Mouse (Mus musculus): Measurements from ENCODE around the gene Mblac1. TPM values are rescaled to one million over a fixed set of nuclear protein-coding genes. Genes with fewer than 3 reads are reported as not detected.

The Mblac1 gene
- total and polyA plus RNA-seq, 3 experiments: 1.7 to 3.5 (median 2.3) TPM

DNA sequence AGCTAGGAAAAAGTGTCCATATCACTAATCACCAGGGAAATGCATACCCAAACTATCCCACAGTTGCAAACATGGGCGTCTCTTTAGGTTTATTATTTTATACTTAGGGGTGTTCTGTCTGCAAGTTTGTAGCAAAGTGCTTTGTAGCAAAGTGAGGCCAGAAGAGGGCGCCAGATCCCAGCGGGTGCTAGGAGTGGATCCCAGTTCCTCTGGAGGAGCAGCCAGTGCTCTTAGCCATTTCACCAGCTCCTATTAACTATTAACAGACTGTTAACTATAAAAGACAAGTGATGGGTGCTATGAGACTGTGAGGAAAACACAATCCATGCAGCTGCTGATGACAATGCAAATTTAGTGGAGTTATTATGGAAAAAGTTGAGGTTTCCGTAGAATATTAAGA is 28.0 kb downstream of the Mblac1 start:
- Histone ChIP-seq H3K27me3 (ENCODE audit: control insufficient read depth, insufficient read depth, low read length) (no peaks in the 10 kb centered on the region), H3K9ac (ENCODE audit: low read depth, low read length) (no peak overlapping the region), H3K4me1 (ENCODE audit: control insufficient read depth, insufficient read depth, low read length) (no peaks in the 10 kb centered on the region), H3K36me3 (ENCODE audit: control insufficient read depth, insufficient read depth, low read length) (no peaks in the 10 kb centered on the region), H3K79me2 (replicated peaks; ENCODE audit: control insufficient read depth, insufficient read depth, low read length) (no peaks in the 10 kb centered on the region), H3K27ac (no peak overlapping the region), H3K4me3 (no peak overlapping the region)
- DNase-seq: peak; percentile 80 to 86
- no peak for TF ChIP-seq EP300 (IDR thresholded peaks at IDR 0.05; ENCODE audit: insufficient read depth, low read depth, low read length)
- TF ChIP-seq POLR2A (IDR thresholded peaks at IDR 0.05; ENCODE audit: insufficient read depth, low read depth, low read length): no peak
- TF ChIP-seq CTCF (IDR thresholded peaks at IDR 0.05): no peak; the same call in none of the 2 replicates
- intact Hi-C loops (cut with DNase I): loop anchor here (5.0 kb wide), 1 partner anchor 250 kb away; no protein-coding TSS in a partner anchor
- 23% methylated on average over 4 of the region's 4 CpGs for WGBS

DNA sequence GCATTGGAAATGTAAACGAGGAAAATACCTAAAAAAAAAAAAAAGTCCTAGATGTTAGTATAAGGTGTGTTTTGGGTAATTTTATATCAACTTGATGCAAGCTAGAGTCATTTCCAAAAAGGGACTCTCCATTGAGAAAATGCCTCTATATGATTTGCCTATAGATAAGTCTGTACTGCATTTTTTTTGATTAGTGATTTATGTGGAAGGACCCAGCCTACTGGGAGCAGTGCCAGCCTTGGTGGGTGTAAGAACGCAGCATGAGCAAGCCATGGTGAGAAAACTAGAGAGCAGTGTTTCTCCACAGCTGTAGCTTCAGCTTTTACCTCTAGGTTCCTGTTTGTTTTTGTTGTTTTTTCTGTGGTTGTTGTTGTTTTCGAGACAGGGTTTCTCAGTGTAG is 29.2 kb downstream of the Mblac1 start:
- intact Hi-C loops (cut with DNase I): loop anchor here (5.0 kb wide), 1 partner anchor 249 kb away; no protein-coding TSS in a partner anchor
- no peaks in the 10 kb centered on the region for H3K79me2 ChIP-seq (replicated peaks; ENCODE audit: control insufficient read depth, insufficient read depth, low read length)
- H3K36me3 ChIP-seq (ENCODE audit: control insufficient read depth, insufficient read depth, low read length): no peaks in the 10 kb centered on the region
- TF ChIP-seq CTCF (IDR thresholded peaks at IDR 0.05): no peak
- TF ChIP-seq POLR2A (IDR thresholded peaks at IDR 0.05; ENCODE audit: insufficient read depth, low read depth, low read length): no peak
- TF ChIP-seq EP300 (IDR thresholded peaks at IDR 0.05; ENCODE audit: insufficient read depth, low read depth, low read length): no peak
- no peak overlapping the region for H3K27ac ChIP-seq
- H3K9ac ChIP-seq (ENCODE audit: low read depth, low read length): no peak overlapping the region
- no peak for DNase-seq
- H3K4me3 ChIP-seq: no peak overlapping the region
- no peaks in the 10 kb centered on the region for H3K4me1 ChIP-seq (ENCODE audit: control insufficient read depth, insufficient read depth, low read length)
- 36% methylated on average over 3 of the region's 3 CpGs for WGBS
- H3K27me3 ChIP-seq (ENCODE audit: control insufficient read depth, insufficient read depth, low read length): no peaks in the 10 kb centered on the region

DNA sequence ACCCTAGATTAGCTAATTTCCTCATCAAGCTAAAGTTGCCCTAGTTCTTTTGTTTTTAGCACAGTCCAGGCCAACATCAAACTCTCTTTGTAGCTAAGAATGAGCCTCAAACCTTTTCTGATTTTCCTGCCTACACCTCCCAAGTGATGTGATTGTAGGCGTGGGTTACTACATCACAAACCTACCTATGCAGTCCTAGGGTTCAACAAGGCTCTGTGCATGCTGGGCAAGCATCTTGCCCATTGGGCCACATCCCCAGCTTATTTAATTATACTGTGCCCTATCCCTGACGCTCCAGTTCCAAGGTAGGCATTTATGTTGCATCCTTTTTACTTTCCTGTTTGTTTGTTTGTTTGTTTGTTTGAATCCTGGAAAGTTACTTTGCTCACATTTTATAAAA is 31.6 kb downstream of the Mblac1 start, which contains the start of gene Nxpe5:
Gene Nxpe5, plus strand, starts transcription at position 199 of the 400 bp plus-strand sequence.
- DNase-seq: no peak
- no peaks in the 10 kb centered on the region for H3K36me3 ChIP-seq (ENCODE audit: control insufficient read depth, insufficient read depth, low read length)
- H3K4me3 ChIP-seq: no peak within 1 kb of the TSS
- intact Hi-C loops (cut with DNase I): no loop called here
- no peaks in the 10 kb centered on the region for H3K4me1 ChIP-seq (ENCODE audit: control insufficient read depth, insufficient read depth, low read length)
- H3K27ac ChIP-seq: no peak within 1 kb of the TSS
- 49% methylated on average over 2 of the region's 2 CpGs for WGBS
- H3K27me3 ChIP-seq (ENCODE audit: control insufficient read depth, insufficient read depth, low read length): no peaks in the 10 kb centered on the region
- TF ChIP-seq CTCF (IDR thresholded peaks at IDR 0.05) (no peak), POLR2A (IDR thresholded peaks at IDR 0.05; ENCODE audit: insufficient read depth, low read depth, low read length) (no peak), EP300 (IDR thresholded peaks at IDR 0.05; ENCODE audit: insufficient read depth, low read depth, low read length) (no peak)
- no peak within 1 kb of the TSS for H3K9ac ChIP-seq (ENCODE audit: low read depth, low read length)
- no peaks in the 10 kb centered on the region for H3K79me2 ChIP-seq (replicated peaks; ENCODE audit: control insufficient read depth, insufficient read depth, low read length)

DNA sequence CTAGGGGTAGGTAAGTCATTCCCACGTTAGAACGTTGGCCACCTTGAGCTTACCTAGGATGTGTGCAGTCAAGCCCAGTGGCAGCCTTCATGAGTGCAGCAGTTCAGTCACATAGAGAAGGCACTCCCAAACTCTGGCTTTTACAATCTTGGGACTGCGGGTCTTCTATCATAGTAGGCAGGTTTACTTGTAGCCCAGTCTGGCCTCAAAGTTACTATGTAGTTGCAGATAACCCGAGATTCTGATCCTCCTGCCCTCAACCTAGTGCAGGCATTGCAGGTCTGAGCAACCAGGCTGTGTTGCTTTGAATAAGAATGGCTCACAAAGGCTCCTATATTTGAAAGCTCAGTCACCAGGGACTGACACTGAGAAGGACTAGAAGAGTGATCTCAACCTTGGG is 32.4 kb downstream of the Mblac1 start:
- H3K9ac ChIP-seq (ENCODE audit: low read depth, low read length): no peak overlapping the region
- no peak overlapping the region for H3K4me3 ChIP-seq
- TF ChIP-seq EP300 (IDR thresholded peaks at IDR 0.05; ENCODE audit: insufficient read depth, low read depth, low read length) (no peak), POLR2A (IDR thresholded peaks at IDR 0.05; ENCODE audit: insufficient read depth, low read depth, low read length) (no peak), CTCF (IDR thresholded peaks at IDR 0.05) (no peak)
- H3K27me3 ChIP-seq (ENCODE audit: control insufficient read depth, insufficient read depth, low read length): no peaks in the 10 kb centered on the region
- H3K27ac ChIP-seq: no peak overlapping the region
- H3K36me3 ChIP-seq (ENCODE audit: control insufficient read depth, insufficient read depth, low read length): no peaks in the 10 kb centered on the region
- 69% methylated on average over 4 of the region's 4 CpGs for WGBS
- no peaks in the 10 kb centered on the region for H3K79me2 ChIP-seq (replicated peaks; ENCODE audit: control insufficient read depth, insufficient read depth, low read length)
- H3K4me1 ChIP-seq (ENCODE audit: control insufficient read depth, insufficient read depth, low read length): no peaks in the 10 kb centered on the region
- intact Hi-C loops (cut with DNase I): no loop called here
- no peak for DNase-seq

DNA sequence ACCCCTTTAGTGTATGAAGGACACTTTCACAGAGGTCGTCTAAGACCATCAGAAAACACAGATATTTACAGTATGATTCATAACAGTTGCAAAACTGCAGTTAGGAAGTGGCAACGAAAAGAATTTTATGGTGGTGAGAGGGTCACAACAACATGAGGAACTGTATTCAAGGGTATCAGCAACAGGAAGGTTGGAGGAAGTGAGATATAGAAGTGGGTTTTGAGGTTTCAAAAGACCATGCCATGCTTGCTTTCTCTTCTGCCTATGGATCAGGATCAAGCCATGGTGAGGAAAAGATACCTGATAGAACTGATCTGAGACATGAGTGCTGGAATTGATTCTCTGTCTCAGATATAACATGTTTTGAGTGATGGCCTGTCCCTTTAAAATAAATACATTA is 33.3 kb downstream of the Mblac1 start:
- WGBS: 35% methylated on average over 2 of the region's 2 CpGs
- H3K9ac ChIP-seq (ENCODE audit: low read depth, low read length): no peak overlapping the region
- intact Hi-C loops (cut with DNase I): no loop called here
- no peaks in the 10 kb centered on the region for H3K79me2 ChIP-seq (replicated peaks; ENCODE audit: control insufficient read depth, insufficient read depth, low read length)
- TF ChIP-seq EP300 (IDR thresholded peaks at IDR 0.05; ENCODE audit: insufficient read depth, low read depth, low read length) (no peak), CTCF (IDR thresholded peaks at IDR 0.05) (no peak), POLR2A (IDR thresholded peaks at IDR 0.05; ENCODE audit: insufficient read depth, low read depth, low read length) (no peak)
- no peak for DNase-seq
- no peaks in the 10 kb centered on the region for H3K27me3 ChIP-seq (ENCODE audit: control insufficient read depth, insufficient read depth, low read length)
- no peak overlapping the region for H3K27ac ChIP-seq
- no peaks in the 10 kb centered on the region for H3K4me1 ChIP-seq (ENCODE audit: control insufficient read depth, insufficient read depth, low read length)
- no peak overlapping the region for H3K4me3 ChIP-seq
- no peaks in the 10 kb centered on the region for H3K36me3 ChIP-seq (ENCODE audit: control insufficient read depth, insufficient read depth, low read length)

DNA sequence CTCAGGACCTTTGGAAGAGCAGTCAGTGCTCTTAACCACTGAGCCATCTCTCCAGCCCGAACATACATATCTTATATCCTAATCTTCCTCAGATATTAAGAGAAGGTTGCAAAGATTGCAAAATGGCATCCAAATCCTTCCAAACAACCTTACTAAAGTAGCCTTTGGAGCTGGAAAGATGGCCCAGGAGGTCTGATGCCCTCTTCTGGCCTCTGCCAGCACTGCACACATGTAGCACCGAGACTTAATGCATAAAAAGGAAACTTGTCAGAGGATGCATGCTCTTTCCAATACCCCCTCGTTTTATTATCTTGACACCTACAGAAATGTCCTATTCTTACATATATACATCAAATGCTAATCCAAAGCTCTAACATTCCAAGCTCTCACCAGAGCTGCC is 33.9 kb downstream of the Mblac1 start:
- no peak overlapping the region for H3K9ac ChIP-seq (ENCODE audit: low read depth, low read length)
- no peaks in the 10 kb centered on the region for H3K4me1 ChIP-seq (ENCODE audit: control insufficient read depth, insufficient read depth, low read length)
- H3K27me3 ChIP-seq (ENCODE audit: control insufficient read depth, insufficient read depth, low read length): no peaks in the 10 kb centered on the region
- H3K27ac ChIP-seq: no peak overlapping the region
- intact Hi-C loops (cut with DNase I): no loop called here
- no peak for TF ChIP-seq POLR2A (IDR thresholded peaks at IDR 0.05; ENCODE audit: insufficient read depth, low read depth, low read length)
- TF ChIP-seq CTCF (IDR thresholded peaks at IDR 0.05): peak; percentile 59
- no peaks in the 10 kb centered on the region for H3K36me3 ChIP-seq (ENCODE audit: control insufficient read depth, insufficient read depth, low read length)
- H3K79me2 ChIP-seq (replicated peaks; ENCODE audit: control insufficient read depth, insufficient read depth, low read length): no peaks in the 10 kb centered on the region
- peak in 1 of 2 experiments; percentile 21 for DNase-seq
- H3K4me3 ChIP-seq: no peak overlapping the region
- 49% methylated on average over 3 of the region's 3 CpGs for WGBS
